Mouse (Mus musculus) urinary bladder, postnatal 4 days (tissue): ENCODE data around the gene Olfr467.
"Not testable (repeated sequence)": the region's sequence is repeated elsewhere in the genome, so short reads cannot be mapped to it uniquely, and the experiment has no call there.

ENCODE experiments used
- DNase-seq, 2 experiments: peaks; one replicate each; pipeline ENCODE4 v3.0.0; 2021 to 2022; ENCODE audit warnings: low spot score in 2 of 2

Olfr467 gene

GRCm38 (mm10) chr7:107811963-107812362, at the start of gene Olfr467:
Olfr467 (plus strand) TSS chr7:107812263.
- no peak for DNase-seq

GRCm38 (mm10) chr7:107770812-107771211, 41.3 kb upstream of the Olfr467 start:
- DNase-seq = no peak

- no peak for DNase-seq
Observed at GRCm38 (mm10) chr7:107778216-107778615, 33.8 kb upstream of the Olfr467 start.

DNA sequence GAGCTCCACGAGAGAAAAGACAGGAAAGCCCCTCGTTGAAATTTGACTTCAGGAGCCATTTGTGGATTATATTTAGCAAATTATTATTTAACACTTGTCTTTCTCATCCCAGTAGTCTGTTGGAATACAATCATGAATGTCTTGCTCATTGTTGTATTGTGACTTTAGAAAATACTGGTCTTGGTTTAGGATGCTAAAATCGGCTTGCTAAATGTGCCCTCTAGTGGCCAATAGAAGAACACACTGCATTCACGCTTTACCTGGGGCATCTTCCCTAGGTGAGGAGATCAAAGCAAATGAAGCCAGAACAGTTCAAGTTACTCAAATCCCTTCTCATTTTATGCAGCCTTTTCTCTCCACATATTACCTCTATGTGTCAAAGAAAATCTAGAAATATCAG, 32.5 kb upstream of the Olfr467 start:
- DNase-seq = no peak

- DNase-seq = no peak
Observed at GRCm38 (mm10) chr7:107787977-107788620, 24.0 kb upstream of the Olfr467 start.

GRCm38 (mm10) chr7:107796500-107796899, 15.6 kb upstream of the Olfr467 start:
- DNase-seq = no peak

DNA sequence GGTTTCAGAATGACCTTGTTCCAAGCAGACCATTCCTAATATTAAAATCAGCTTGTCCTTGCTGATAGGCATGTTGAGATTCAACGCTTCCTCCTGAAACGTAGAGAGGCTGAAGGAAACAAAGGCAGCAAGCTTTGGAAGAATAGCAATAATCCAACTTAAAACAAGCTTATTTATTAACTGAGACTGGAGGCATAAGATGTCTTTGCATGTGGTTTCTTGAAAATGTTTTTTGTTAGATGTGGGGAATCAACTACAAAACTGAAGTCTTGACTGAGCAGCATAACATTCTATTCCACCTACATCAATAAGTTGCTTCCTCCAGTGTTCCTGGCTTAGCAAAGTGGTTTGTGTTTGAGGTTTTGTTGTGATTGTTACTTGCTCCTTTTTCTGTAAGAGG, 11.0 kb upstream of the Olfr467 start, which contains the start of gene Ovch2:
TSS of gene Ovch2 (minus strand) at position 101 of the 400 bp plus-strand sequence.
- DNase-seq = no peak

- DNase-seq = no peak
Observed at GRCm38 (mm10) chr7:107802138-107802537, 9.9 kb upstream of the Olfr467 start.

GRCm38 (mm10) chr7:107819442-107819841, 7.4 kb downstream of the Olfr467 start:
- no peak for DNase-seq

- DNase-seq = not testable (repeated sequence)
Observed at GRCm38 (mm10) chr7:107823867-107824266, 11.8 kb downstream of the Olfr467 start.

- not testable (repeated sequence) for DNase-seq
Observed at GRCm38 (mm10) chr7:107825441-107825840, 13.4 kb downstream of the Olfr467 start, which contains the start of gene Olfr469. Olfr469 (minus strand) TSS chr7:107825541.

GRCm38 (mm10) chr7:107841719-107842118, 29.7 kb downstream of the Olfr467 start:
- DNase-seq = no peak

DNA sequence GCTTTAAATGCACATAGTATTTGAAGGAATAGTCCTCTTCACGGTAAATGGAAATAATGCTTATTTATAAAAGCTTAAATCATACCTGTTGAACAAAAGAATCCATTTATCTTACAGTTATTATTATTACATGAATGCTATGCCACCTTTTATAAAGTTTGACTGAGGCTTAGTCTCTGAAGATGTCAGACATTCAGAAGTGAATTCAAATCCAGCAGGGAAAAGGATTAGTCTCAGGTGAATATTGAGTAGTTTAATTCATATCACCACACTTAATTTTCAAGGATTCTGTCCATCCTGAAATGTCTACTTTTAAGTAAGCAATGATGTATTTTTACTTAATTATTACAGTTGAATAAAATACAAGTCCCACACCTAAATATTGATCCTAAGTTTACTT, 35.3 kb downstream of the Olfr467 start, which contains the start of gene Olfr470:
TSS of gene Olfr470 (minus strand) at position 101 of the 400 bp plus-strand sequence.
- not testable (repeated sequence) for DNase-seq
